Mouse (Mus musculus) urinary bladder, postnatal 25 days (tissue): ENCODE data around the gene Tmem144.
A peak's percentile ranks its signal among the peaks of the same experiment; 100 is the strongest.

Experiments used
- DNase-seq: peaks from one replicate; pipeline ENCODE4 v3.0.0; 2022; ENCODE audit warnings: low spot score

The Tmem144 gene

DNA sequence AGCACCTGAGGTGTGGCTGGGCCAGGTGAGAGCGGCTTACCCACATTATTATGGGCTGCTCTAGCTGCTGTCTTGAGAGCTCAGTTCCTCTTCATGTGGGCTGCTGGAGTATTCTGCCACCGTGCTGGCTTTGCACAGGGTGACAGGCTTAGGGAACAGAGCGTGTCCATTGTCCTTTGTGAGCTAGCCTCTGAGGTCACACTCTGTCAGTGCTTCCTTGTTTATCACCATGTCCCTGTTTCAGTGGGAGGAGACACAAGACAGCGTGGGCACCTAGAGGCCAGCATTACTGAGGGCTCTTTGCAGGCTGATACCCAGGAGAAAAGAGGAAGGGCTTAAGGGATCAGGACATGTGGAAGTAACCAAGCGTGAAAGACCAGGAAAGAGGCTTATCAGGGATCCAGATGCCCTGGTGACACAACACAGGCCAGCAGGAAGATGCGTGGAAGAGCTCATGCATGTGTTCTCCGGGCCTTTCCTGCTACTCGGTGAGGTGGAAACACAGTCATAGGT, at the start of gene Tmem144:
TSS of gene Tmem144 (minus strand) at position 120 of the 513 bp plus-strand sequence.
- DNase-seq, result no peak

DNA sequence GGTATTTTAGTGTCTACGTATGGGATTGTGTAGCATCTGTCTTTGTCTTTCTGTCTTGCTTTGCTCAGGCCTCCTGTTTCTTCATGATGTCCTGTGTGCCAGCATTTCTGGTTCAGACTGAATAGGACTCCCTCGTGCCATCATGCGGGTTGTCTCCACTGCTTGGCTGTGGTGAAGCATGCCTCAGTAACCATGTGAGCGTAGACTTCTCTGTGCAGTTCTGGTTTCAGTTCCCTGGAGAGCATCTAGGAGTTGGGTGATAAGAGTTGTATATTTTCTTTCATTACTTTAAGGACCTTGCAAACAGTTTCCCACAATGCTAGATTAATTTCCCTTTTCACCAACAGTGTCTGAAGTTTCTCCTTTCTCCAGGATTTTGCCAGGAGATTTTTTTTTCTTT, 49.2 kb upstream of the Tmem144 start:
- DNase-seq, result no peak

DNA sequence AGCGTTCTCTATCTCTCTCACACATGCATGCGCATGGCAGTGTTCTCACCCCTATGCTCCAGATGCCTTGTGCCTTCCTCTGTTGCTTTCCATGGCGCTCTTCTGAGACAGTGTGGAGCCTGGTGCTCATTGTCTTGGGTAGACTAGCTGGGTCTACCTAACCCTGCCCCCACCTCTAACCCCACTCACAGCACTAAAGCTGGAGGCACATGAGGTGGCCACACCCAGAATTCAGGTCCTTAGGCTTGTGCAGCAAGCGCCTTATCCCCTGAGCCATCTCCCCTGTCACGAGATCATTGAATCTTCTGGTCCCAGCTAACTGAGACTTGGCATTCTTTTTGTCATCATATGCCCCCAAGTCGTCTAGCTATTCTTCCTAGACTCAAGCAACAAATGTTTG, 48.7 kb upstream of the Tmem144 start:
- DNase-seq, result no peak

GRCm38 (mm10) chr3:79900502-79900901, 47.9 kb upstream of the Tmem144 start:
- no peak for DNase-seq

- no peak for DNase-seq
Measured at GRCm38 (mm10) chr3:79899906-79900305, 47.3 kb upstream of the Tmem144 start.

- no peak for DNase-seq
Measured at GRCm38 (mm10) chr3:79898514-79898913, 45.9 kb upstream of the Tmem144 start.

DNA sequence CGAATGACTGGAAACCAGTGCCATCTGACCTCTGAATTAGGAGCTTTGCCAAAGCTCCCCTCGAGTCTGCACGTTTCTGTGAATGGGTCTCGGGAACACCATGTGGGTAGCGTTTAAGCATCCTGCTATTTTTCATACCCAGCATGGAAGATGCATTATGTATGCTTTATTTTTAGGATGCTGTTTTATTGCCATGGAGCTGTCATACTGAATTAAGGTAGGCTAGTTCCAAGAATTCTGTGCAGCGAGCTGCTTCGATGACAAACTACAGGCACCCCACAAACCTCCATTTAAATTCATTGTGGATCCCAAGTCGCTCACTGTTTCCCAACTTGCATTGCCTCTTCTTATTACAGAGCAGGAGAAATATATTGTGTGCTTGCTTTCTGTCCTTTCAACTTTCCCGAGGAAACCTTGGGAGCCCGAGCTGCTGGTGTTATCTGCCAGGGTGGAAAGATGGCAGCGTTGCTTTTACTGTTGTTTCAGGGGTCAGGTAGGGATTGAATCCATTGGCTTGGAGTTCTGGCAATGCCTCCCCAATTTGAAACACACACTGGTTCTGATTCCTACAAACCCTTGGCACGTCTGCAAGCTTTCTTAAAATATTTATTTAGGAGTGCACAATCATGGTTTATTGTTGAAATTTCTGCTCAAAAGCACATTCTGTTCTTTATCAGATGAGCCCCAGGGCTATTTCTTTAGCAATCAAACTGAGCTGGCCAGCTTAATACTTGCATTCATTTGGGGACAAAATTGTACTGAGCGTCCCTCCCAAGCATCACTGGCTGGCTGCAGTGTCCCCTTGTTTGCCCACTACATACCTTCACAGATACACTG, 45.2 kb upstream of the Tmem144 start:
- no peak for DNase-seq

DNA sequence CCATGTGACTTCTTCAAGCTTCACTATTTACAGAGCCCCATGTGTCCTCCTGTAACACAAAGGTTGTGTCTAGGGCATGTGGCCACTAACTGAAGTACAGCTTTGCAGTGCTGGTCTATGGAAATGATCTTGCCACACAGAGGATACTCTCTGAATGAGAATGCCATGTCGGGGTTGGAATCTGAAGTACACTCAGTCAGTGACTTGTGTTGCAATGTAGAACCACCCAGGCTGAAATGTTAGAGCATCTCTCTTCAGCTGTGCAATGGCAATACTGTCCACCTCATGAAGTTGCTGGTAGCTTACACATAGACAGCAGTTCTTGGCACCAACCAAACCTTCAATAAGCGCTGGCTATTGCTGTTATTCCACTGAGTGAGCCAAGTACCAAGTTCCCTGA, 35.4 kb upstream of the Tmem144 start:
- DNase-seq, result no peak

DNA sequence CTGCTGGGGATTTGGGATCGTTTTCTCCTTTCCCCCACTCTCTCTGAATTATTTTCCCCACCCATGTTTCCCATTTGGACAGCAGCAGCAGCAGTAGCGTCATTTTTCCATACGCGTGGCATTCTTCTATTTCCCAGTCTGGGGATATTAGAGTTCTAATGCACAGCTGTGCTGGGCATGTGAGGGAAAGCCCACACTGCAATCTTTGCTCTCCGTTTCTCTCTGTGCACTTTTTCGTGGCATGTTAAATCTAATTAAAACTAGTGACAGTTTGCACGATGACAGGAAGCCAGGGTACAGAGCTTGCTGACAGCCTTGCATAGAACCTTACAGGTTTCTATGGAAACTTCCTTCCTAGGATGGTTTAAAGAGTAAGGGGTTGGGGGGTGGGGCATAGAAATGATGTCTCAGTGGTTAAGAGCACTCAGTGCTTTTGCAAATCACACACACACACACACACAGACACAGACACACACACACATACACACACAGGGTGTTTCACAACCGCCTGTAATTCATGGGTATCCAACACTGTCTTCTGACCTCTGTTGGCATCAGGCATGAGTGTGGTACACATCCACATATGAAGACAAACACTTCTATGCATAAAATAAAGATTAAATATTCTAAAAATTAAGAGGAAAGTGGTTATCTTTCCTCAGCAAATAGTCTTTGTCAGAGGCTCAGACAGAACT, 34.7 kb upstream of the Tmem144 start:
- DNase-seq, result no peak

DNA sequence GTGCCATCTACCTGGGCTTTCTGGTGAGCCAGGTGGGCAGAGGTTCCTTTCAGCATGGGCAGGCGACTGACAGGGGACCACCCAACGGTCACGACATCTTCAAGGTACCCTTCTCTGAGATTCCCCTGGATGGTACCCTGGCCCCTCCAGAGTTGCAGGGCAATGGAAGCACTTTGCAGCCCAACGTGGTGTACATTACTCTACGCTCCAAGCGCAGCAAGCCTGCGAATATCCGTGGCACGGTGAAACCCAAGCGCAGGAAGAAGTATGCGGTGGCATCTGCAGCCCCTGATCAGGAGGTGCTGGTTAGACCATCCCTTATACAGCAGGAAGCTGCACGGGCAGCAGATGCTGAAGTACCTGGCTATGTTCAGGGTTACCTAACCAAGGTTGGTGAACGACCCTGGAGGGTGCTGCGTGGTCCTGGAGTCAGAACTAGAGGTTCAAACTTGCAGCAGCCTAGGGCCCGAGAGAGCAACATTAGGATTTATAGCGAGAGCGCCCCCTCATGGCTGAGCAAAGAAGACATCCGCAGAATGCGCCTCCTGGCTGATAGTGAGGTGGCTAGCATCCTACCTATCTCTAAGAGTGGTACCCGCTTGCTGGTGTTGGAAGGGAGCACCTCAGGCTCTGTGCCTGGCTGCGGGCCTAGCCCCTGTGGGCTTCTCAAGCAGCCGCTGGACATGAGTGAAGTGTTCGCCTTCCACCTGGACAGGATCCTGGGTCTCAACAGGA, 34.0 kb upstream of the Tmem144 start:
- no peak for DNase-seq

- DNase-seq, result peak; percentile 69
Measured at GRCm38 (mm10) chr3:79885686-79886356, 33.2 kb upstream of the Tmem144 start.

- DNase-seq, result peak; percentile 58
Measured at GRCm38 (mm10) chr3:79884761-79885189, 32.2 kb upstream of the Tmem144 start.

DNA sequence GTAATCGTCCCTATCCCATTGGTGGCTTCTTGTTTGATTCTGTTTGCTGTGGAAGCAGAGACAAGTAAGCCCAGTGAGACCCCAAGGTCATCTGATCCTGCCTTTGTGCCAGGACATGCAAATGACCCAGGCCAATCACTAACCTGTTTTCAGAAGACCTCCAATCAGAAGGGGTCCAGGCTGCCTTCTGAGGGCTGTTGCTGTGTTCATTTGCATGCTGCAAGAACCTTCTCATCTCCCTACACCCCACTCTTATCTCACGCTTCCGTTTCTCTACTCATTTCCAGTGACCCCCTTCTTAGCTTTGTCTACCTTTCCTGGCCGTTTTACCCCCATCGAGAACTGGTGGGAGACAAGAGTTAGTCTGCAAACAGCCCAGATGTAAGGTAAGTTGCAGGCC, 31.7 kb upstream of the Tmem144 start, which contains the start of gene Fam198b:
TSS of gene Fam198b (plus strand) at position 229 of the 400 bp plus-strand sequence.
- DNase-seq, result no peak

DNA sequence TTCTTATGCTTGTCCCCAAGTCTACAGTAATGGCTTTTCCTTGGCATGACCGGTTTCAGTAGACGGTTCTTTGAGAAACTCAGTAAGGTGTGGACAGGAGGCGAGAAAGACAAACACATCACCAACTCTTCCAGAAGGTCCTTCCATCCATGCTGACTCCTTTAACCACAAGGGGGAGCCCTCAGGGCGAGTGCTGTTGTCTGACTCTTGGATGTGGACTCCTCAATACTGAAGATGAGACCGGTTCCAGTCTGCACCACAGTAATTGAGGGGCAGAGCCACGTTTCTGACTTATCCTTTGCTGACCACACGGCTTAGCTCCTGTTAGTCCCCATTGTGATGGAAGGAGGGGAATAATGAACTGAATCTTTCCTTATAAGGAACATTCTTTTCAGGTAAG, 30.5 kb upstream of the Tmem144 start:
- DNase-seq, result peak; percentile 68

- no peak for DNase-seq
Measured at GRCm38 (mm10) chr3:79881645-79882044, 29.1 kb upstream of the Tmem144 start.

GRCm38 (mm10) chr3:79879246-79879645, 26.7 kb upstream of the Tmem144 start:
- DNase-seq, result no peak

DNA sequence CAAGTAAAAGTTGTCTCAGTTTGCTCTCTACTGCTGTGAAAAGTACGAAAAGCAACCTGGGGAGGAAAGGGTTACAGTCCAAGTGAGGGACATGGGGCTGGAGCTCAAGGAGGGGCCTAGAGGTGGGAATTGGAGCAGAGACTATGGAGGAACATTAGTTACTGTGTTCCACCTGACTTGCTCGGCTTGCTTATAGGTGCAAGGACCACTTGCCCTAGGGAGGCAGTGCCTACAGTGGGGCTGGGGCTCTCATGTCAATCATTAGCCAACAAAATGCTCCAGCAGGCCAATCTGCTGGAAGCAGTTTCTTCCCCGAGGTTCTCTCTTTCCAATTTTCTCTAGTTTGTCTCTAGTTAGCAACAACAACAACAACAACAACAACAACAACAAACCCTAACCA, 25.8 kb upstream of the Tmem144 start:
- no peak for DNase-seq

- no peak for DNase-seq
Measured at GRCm38 (mm10) chr3:79875471-79875870, 22.9 kb upstream of the Tmem144 start.

DNA sequence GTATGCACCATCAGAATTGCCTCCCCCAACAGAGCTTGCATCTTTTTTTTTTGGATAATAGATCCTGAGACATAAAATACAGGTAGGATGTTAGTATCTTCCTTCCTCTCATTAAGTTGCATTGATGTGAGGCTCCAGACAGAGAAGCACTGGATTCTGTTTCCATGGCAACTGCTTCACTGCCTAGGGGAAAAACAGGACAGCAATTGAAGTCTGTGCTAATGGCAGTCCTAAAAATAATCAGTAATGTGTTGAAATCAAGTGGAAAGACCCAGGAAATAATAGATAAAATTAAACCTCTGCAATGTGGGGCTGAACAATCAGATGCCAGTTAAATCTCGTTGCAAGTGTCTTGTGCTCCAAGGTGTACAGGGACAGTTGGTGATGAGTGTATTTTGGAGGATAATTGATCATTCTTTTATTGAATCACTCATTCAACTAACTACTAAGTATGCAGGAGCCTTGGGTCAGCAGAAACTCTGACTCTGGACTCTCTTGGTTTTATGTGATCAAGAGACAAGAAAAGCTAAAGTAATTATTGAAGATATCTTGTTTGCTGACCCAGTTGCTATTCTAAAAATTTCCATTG, 14.6 kb upstream of the Tmem144 start:
- DNase-seq, result no peak

DNA sequence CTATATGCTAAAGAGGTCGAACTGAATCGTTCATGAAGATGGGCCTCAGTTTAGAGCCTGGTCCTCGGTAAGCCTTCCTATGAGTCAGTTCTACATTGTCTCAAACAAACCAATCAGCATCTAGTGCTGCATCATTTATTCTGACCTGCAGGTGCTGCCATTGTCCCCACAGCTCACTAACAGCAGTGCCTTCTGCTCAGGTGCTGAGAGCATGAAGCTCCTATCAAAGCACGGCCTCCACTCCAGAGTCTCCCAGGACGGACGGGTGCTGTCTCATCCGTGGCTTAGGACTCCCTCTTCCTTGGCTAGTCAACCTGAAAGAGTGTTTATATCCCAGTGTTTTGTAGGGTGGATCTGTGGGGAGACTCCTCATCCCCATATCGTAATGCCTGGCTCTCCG, 14.0 kb upstream of the Tmem144 start:
- DNase-seq, result no peak

- no peak for DNase-seq
Measured at GRCm38 (mm10) chr3:79866089-79866488, 13.5 kb upstream of the Tmem144 start.
